Mouse (Mus musculus): ENCODE measurements around the gene Ift88. TPM values are rescaled to one million over a fixed set of nuclear protein-coding genes. Genes with fewer than 3 reads are reported as not detected.

Ift88 gene
- 10 to 100 TPM; 10.2 to 12.2 TPM for total RNA-seq (2021)
- long read RNA-seq, experiment 1, transcript Ift88-201 (26 exons, 3,088 nt): major isoform, 5 of 9 reads
- long read RNA-seq, experiment 1, partial matches to known transcripts: 0 of 9 reads
- long read RNA-seq, experiment 1, other reads (novel, unspliced or antisense): 4 of 9 reads
- long read RNA-seq, experiment 2, partial matches to known transcripts: 0 of 1 reads
- long read RNA-seq, experiment 2, other reads (novel, unspliced or antisense): 0 of 1 reads

DNA sequence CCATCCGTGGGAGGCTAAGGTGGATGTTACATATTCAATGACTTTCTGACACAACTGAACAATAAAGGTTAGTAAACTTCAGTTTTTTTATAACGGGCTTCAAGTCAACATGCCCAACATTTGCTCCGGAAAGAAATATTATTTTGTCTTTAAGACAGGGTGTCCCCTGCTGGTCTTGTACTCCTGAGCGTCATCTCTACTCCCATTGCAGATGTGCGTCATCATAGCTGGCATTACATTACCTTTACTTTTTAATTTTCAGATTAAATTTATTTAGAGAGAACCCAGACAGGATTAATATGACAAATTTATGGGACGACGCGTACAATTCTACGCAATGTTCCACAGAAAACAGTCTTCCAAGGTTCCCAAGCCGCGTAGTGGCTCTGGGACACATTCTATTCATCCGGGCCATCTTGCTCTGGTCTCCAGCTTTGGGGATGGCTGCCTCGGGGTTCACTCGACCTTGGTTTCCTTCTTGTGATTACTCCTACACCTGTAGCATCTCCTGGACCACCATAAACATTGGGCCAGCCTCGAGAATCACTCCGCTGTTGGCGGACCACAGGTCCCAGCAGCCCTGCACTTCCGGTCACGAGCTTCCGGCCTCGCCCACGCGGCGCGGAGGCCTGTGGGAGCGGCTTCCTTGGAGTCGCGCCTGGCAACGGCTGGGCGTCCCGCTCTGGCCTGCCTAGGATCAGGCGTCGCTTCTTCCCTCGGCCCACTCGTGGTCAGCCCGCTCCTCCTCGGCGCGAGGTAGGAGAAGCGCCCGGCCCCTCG is at the start of gene Ift88:
Gene Ift88, plus strand, starts transcription at position 631 of the 780 bp plus-strand sequence.
- DNase-seq: peak; percentile 97

- DNase-seq: no peak
These were observed 48.7 kb upstream of the Ift88 start for GRCm38 (mm10) chr14:57375205-57375604.

DNA sequence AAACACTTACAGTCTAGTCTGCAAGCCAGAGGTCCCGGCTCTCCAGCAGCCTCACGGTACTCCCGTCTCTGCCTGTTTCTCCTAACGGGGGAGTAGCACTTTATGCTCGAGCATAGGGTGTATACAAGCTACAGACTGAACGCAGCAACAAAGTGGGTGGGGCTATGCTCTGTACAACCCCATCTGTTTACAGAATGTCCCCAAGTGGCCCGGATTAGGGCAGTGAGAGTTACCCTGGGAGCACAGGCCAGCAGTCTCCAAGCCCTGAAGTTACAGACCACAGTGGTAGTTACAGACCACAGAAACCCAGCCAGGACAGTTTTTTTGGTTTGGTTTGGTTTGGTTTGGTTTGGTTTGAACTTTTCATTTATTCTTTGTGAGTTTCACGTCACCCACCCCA is 47.8 kb upstream of the Ift88 start:
- DNase-seq: no peak

- DNase-seq: no peak
These were observed 46.9 kb upstream of the Ift88 start for GRCm38 (mm10) chr14:57376956-57377355.

GRCm38 (mm10) chr14:57377531-57377930 is 46.3 kb upstream of the Ift88 start:
- no peak for DNase-seq

- no peak for DNase-seq
These were observed 38.2 kb upstream of the Ift88 start for GRCm38 (mm10) chr14:57385667-57386066.

GRCm38 (mm10) chr14:57386758-57387561 is 36.9 kb upstream of the Ift88 start:
- DNase-seq: peak in 1 of 2 experiments; percentile 21

DNA sequence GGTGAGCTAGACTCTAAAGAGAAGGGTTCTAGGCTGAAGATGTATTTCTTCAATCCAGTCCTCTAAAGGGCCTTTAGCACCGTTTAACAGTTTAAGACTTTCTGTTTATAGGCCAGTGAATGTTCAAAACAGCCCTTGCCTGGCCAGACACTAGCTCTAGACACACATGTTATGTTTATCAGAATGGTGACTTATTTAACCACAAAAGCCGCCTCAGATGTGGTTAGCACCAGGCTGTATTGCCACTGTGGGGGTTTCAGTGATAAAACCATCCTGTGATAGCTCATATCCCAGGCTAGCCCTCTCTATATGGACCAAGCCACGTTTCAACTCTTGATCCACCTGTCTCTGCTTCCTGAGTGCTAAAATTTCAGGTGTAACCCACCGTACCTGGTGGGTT is 32.2 kb upstream of the Ift88 start:
- DNase-seq: no peak

GRCm38 (mm10) chr14:57392278-57392677 is 31.6 kb upstream of the Ift88 start:
- DNase-seq: no peak

GRCm38 (mm10) chr14:57395470-57395869 is 28.4 kb upstream of the Ift88 start:
- no peak for DNase-seq

DNA sequence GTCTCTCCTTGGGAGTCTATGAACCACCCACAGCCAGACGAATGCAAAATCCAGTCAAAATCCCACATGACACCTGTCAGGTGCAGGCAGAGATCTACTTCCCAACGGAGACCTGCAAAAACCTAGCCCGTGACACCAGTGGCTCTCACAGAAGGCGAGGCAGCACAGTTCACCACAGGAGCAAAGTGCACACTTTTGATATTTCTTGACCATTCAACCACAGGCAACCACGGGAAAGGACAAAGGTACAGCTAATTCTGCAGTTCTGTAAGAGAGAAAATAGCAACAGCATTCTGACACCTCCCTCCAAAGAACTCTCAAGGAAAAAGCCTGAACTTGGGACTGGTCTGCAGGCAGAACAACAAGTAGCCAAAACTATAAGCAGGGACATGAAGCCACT is 26.6 kb upstream of the Ift88 start:
- DNase-seq: no peak

GRCm38 (mm10) chr14:57398065-57398757 is 25.7 kb upstream of the Ift88 start, which contains the start of gene Cryl1:
TSS of gene Cryl1 (minus strand) at chr14:57398529.
- DNase-seq: peak; percentile 98 to 99

GRCm38 (mm10) chr14:57398813-57399427 is 24.9 kb upstream of the Ift88 start:
- peak; percentile 9 to 13 for DNase-seq

DNA sequence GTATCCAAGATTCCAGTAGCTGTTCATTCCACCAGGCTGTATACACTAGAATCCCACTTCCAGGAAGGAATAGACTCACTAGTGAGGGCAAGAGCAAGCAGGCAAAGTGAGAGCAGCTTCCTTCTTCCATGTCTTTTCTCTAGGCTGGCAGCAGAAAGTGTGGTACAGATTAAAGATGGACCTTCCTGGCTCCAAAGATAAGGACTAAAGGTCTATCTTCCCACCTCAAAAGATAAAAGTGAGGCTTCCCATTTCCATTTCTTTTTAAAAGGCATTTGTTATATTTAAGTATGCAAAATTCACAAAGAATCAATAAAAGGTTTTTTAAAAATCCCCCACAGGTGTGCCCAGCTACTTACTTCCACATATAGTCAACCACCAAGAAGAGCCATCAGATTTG is 21.0 kb upstream of the Ift88 start:
- DNase-seq: no peak

GRCm38 (mm10) chr14:57407039-57407987 is 16.5 kb upstream of the Ift88 start:
- peak; percentile 35 to 60 for DNase-seq

- DNase-seq: no peak
These were observed 15.8 kb upstream of the Ift88 start for GRCm38 (mm10) chr14:57408100-57408499.

DNA sequence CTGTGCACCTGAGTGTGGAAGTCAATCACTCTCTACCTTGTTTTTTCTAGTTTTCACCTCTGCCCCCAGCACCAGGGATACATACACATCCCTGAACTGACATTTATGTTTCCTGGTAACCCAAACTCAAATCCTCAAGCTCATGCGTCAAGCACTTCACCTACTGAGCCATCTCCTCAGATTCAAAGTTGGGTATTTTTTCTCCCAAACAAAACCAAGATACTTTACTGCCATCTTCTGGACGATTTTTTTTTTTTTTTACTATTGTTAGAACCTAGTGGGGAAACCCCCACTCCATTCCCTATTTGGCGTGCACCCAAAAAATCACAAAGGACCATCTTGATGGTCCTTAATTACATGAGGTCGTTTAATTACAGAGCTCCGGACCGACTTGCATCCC is 14.8 kb upstream of the Ift88 start:
- DNase-seq: no peak

- DNase-seq: no peak
These were observed 11.7 kb upstream of the Ift88 start for GRCm38 (mm10) chr14:57412166-57412565.

GRCm38 (mm10) chr14:57417187-57417586 is 6.7 kb upstream of the Ift88 start:
- no peak for DNase-seq

- DNase-seq: no peak
These were observed 325 bp downstream of the Ift88 start for GRCm38 (mm10) chr14:57424212-57424561.

DNA sequence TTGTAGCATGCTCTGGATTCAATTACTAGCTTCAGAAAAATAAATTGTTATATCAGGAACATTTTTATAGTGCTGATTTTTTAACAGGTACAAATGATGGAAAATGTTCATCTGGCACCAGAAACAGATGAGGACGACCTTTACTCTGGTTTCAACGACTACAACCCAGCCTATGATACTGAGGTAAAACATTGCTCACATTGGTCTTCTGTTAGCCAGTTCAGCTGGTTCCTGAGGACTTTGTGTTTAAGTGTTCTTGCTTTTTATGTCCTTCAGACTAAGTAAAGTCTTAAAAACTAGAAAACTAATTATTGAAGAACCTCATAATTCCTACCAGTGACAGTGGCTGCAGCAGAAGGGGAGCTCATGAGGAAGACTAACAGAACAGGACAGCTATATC is 6.6 kb downstream of the Ift88 start:
- DNase-seq: no peak

All from adrenal gland, postnatal 36 days (tissue).